Mouse (Mus musculus) adrenal gland, adult (tissue): ENCODE measurements around the gene Bcar1.
A peak's percentile ranks its signal among the peaks of the same experiment; 100 is the strongest.

Source experiments
- DNase-seq, 2 experiments: peaks; one replicate each; pipeline ENCODE4 v3.0.0; 2022 to 2023; ENCODE audit warnings: low spot score in 1 of 2; ENCODE audit not compliant: inconsistent age in 2 of 2

The Bcar1 gene

DNA sequence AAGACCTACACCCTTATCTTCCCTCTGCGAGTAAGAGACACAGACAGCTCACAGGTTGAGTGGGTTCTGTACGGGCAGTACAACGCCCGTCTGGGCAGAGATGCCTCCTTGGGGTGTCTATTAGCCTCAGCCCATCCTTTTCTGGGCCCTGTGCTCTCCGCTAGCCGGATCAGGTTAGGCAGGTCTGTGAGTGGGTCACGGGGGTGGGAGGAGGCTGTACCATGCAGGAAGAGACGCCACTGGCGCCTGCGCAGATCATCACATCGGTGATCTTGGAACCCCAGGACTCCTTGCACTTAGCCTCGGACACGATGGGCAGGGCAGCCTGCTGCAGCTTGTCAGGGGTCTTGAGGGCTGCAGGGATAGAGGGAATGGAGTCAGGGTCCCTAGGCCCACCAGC is 56.7 kb downstream of the Bcar1 start:
- DNase-seq = no peak

DNA sequence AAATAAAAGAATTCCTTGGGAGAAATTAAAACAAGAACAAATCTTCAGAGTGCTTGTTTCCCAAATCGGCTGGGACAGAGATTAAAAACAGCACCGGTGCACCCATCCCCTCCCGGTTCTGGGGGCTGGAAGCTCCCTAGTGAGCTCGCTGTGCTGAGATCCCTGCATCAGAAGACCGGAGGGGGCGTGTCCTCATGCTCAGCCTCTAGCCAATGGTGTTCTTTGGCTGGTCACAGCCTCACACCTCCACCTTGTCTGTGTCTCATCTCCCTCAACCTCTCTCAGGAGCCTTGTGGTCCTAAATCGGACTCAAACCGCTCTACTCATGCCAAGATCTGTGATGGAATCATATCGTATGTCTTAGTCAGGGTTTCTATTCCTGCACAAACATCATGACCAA is 61.1 kb downstream of the Bcar1 start:
- no peak for DNase-seq

DNA sequence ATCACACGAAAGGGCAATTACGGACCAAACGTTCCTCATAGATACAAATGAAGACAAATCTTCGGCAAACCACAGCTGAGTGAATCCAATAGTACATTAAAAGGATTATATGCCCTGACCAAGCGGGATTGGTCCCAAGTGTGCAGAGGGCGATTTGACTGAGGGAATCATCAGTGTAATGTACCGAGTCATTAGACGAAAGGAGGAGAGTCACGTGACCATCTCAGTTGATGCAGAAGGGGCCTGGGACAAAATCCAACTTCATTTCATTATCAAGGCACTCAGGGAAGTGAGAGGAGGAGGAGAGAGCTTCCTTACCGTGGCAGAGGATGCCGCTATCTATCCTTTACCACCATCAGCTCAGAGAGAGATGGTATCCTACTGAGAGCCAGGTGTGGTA is 62.5 kb downstream of the Bcar1 start:
- DNase-seq = no peak

DNA sequence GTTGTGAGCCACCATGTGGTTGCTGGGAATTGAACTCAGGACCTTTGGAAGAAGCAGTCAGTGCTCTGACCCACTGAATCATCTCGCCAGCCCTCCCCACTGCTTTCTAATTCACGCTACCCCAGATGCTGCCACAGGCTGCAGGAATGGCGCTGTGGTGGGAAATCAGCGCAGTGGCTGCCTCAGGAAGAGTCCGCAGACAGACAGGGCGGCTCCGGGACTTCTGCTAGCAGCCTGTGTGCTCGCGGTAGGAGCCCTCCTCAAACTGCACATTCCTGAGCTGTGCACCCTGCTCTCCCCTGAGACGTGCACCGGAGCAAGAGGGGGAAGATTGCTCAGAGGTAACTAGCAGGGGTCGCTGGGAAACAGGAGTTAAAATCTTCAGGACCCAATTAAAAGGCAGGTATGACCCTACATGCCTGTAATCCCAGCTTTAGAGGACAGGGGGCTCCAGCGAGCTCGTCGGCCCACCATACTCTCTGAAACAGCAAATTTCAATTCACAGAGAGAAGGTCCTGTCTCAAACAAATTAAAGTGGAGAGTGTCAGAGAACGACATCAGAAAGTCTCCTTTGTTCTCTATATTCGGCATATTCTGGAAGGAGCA is 63.1 kb downstream of the Bcar1 start:
- no peak for DNase-seq

DNA sequence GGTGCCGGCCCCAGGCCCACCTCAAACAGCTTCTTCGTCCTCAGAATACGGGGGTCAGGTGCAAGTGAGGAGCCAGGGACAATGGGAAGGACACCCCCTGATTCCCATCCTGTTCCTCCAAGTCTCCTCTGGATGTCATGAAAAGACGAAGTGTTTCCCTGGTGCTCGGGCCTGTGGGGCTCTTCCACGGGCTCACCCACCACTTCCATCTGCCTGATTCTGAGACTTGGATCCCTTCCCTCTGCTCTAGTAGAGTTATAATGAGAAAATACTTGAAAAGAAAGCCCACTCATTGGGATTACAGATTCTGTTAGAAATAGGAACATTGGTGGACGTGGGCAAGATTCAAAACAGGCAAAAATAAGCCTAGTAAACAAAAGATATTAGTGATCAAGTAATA is 64.8 kb downstream of the Bcar1 start:
- DNase-seq = no peak

DNA sequence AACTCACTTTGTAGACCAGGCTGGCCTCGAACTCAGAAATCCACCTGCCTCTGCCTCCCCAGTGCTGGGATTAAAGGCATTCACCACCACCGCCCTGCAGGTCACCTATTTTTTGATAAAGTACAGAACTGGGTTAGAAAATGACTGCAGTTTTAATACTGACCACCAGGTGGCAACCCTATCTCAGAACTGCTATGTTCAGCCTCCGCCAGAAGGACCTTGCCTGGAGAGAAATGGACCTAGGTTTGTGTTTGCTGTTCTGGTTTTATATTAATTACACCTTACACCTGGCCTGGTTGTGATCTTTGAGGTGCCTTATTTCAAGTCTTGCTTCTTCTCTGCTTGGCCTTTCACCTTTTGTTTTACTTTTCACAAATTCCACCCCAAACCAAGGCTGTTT is 65.5 kb downstream of the Bcar1 start:
- DNase-seq = peak; percentile 56 to 88

DNA sequence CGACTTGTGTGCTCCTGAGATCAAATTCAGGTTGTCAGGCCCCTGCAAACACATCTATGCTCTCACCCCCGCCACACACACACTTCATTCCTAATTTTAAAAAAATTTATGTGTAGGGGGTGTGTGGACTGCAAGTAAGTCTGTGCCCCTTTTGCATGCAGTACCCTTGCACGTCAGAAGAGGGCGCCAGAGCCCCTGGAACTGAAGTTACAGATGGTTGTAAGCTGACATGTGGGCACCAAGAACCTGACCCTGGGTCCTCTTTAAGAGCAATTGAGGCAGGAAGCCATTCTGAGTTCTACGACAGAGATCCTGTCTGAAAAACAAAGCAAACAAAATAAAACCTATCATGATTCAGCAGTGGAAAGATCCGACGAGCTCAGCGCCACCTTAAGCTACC is 67.4 kb downstream of the Bcar1 start:
- no peak for DNase-seq

DNA sequence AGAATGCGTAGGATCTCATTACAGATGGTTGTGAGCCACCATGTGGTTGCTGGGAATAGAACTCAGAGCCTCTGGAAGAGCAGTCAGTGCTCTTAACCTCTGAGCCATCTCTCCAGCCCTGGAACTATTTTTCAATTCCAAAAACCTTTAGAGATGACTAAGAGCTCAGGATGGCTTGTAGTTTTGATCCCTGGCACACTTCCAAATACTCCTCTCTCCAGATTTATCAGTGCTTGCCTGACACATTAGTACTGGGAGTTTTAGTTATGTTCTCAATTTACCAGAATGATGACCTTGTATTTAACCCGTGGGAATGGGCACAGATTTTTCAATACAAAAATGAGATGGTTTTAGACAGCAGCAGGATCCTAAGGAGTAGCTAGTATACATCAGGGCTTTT is 76.9 kb downstream of the Bcar1 start:
- peak; percentile 31 to 76 for DNase-seq

DNA sequence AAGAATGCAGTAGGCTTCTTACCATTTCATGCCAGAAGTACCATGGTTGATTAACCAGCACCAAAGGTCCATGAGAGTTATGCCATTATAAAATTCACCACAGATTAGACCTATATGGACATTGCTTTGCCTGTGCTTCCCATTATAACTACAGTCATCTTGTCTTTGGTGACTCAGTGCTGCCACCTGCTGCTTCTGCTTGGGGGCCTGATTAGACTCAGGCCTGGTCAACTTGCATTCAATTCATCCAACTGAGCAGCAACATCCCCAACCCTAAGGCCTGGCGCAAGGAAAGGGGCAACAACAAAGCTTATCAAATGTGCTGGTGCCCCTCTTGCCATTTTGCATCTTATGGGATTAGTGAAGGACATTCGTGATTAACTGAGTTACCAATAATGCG is 81.1 kb downstream of the Bcar1 start:
- peak; percentile 80 to 94 for DNase-seq
